Mouse (Mus musculus): ENCODE measurements around the gene Kcnj10.

- TF ChIP-seq CTCF (IDR thresholded peaks at IDR 0.05) (peak; percentile 95), POLR2A (IDR thresholded peaks at IDR 0.05; ENCODE audit: insufficient read depth, low read depth, low read length) (no peak)
These were observed 16.5 kb downstream of the Kcnj10 start for GRCm38 (mm10) chr1:172357550-172357949.

Measured in heart, adult 2 months (tissue).